In the genomic region with DNA sequence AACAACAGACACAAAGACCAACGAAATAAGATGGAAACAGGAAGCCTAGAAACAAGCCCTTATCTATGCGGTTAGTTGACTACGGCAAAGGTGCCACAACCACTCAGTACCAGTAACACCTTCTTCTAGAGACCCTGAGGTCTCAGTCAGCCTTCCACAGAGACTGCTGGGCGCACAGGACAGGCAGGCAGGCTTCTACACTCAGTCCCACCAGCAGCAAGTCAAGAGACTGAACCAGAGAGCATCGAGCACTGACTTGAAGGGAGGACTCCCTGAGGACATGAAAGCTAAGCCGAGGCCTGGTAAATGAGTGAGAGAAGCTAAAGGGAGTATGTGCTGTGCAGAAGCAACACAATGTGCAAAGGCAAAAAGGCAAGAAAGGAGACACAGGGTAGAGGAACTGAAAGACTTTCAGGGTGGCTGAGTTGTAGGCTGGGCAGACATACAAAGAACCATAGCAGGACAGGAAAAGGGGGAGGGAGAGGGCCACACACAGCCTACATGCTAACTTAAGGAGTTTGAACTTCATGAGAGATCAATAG, we compare ENCODE assay signal across 12 mouse cellular contexts. TPM values are rescaled to one million over a fixed set of nuclear protein-coding genes. Genes with fewer than 3 reads are reported as not detected.
DNase-seq lines count a peak whose midpoint lies in the region; ATAC-seq and TF ChIP-seq lines count a peak whose summit lies in the region.
"Had no signal": no experiment of that assay in that cellular context is flagged by ENCODE, and none has a peak within 500 bp of the region (broad histone marks: within the 10 kb centered on the region; RNA-seq: fewer than 3 reads in every experiment).

No protein-coding gene starts in this region.

- H3K4me1 ChIP-seq in G1E (ENCODE audit: insufficient read depth, low read depth, low read length): peaks cover 79% of the 10 kb centered on the region

- no peaks in the 10 kb centered on the region for H3K27me3 ChIP-seq in G1E (ENCODE audit: insufficient read depth, low read length)
- H3K27me3 ChIP-seq: Patski had no signal

- H3K4me3 ChIP-seq in G1E (ENCODE audit: low read depth, low read length): peak overlapping the region; percentile 39; the same call in 1 of the 2 replicates

- no peak for TF ChIP-seq CTCF in G1E (IDR thresholded peaks at IDR 0.05; ENCODE audit: low read depth, low read length)

- peaks cover 79% of the 10 kb centered on the region for H3K36me3 ChIP-seq in G1E (replicated peaks)

- peak; percentile 28 for DNase-seq in lung, postnatal 36 days
- DNase-seq in lung, postnatal 4 days: no peak
- no peak for DNase-seq in G1E (ENCODE audit: low spot score)
- no peak for DNase-seq in kidney, adult 8-10 months
- no peak for DNase-seq in kidney, postnatal 25 days
- DNase-seq: adrenal gland, postnatal 14 days; lung, postnatal 10 days; retina, postnatal 1 day had no signal

- H3K9me3 ChIP-seq in G1E (replicated peaks): no peaks in the 10 kb centered on the region

- no peak for ATAC-seq in G1E (ENCODE audit: extremely low read depth, insufficient number of reproducible peaks, low FRiP score, poor library complexity, severe bottlenecking)
- peak; percentile 5; the same call in 1 of the 2 replicates for ATAC-seq in erythroblast, adult 5-6 weeks (replicated peaks; ENCODE audit: low FRiP score, poor library complexity, severe bottlenecking)
- peak; percentile 45; the same call in 1 of the 2 replicates for ATAC-seq in monocyte, adult 5-6 weeks (replicated peaks; ENCODE audit: insufficient number of reproducible peaks, low FRiP score, low TSS enrichment, poor library complexity, severe bottlenecking)
- ATAC-seq: Patski had no signal

RNA-seq across cellular contexts. Expression of a gene that starts 16.8 kb away (rescaled TPM):
- total RNA-seq in G1E (2014; fragmentation: Nextera tagmentation) (35.6 and 114 TPM in 2 replicates), G1E (2017) (12.5 and 14.3 TPM in 2 replicates)
- 22.1 and 29.3 TPM in 2 replicates for polyA plus RNA-seq in G1E (2012)
- total RNA-seq in erythroblast, adult 5-6 weeks (2015; ENCODE audit: low replicate concordance): 514 and 565 TPM in 2 replicates
- total RNA-seq in erythroblast, adult 5-6 weeks (2017; ENCODE audit: low replicate concordance): 620 and 633 TPM in 2 replicates
- 11.8 to 19.7 TPM (median 13.0 TPM) in 3 replicates for total RNA-seq in monocyte, adult 5-6 weeks (2017)

RNA-seq across cellular contexts. Expression of a gene that starts 17.2 kb away (rescaled TPM):
- total RNA-seq in G1E (2014; fragmentation: Nextera tagmentation): not detected in 2 replicates
- 0.06 and 0.16 TPM in 2 replicates for total RNA-seq in G1E (2017)
- not detected in 2 replicates for polyA plus RNA-seq in G1E (2012)
- total RNA-seq in erythroblast, adult 5-6 weeks (2015; ENCODE audit: low replicate concordance): 1.0 and 1.2 TPM in 2 replicates
- 2.5 and 3.2 TPM in 2 replicates for total RNA-seq in erythroblast, adult 5-6 weeks (2017; ENCODE audit: low replicate concordance)
- 0.19 TPM in 1 of 3 replicates, not detected in the others for total RNA-seq in monocyte, adult 5-6 weeks (2017)
- total RNA-seq: adrenal gland, postnatal 14 days; hematopoietic stem cell, adult 5-6 weeks had no signal

RNA-seq across cellular contexts. Expression of a gene that starts 42.8 kb away (rescaled TPM):
- total RNA-seq in G1E (2014; fragmentation: Nextera tagmentation) (25.2 and 31.4 TPM in 2 replicates), G1E (2017) (14.4 and 14.6 TPM in 2 replicates)
- polyA plus RNA-seq in G1E (2012): 12.7 and 12.9 TPM in 2 replicates
- total RNA-seq in erythroblast, adult 5-6 weeks (2015; ENCODE audit: low replicate concordance): 13.1 and 15.9 TPM in 2 replicates
- total RNA-seq in erythroblast, adult 5-6 weeks (2017; ENCODE audit: low replicate concordance): 9.6 and 11.3 TPM in 2 replicates
- total RNA-seq in monocyte, adult 5-6 weeks (2017): 3.6 to 7.3 TPM (median 5.4 TPM) in 3 replicates

RNA-seq across cellular contexts. Expression of a gene that starts 44.6 kb away (rescaled TPM):
- total RNA-seq in G1E (2014; fragmentation: Nextera tagmentation) (18.1 and 22.5 TPM in 2 replicates), G1E (2017) (35.8 and 42.5 TPM in 2 replicates)
- polyA plus RNA-seq in G1E (2012): 31.7 and 34.2 TPM in 2 replicates
- 6.3 and 16.3 TPM in 2 replicates for total RNA-seq in erythroblast, adult 5-6 weeks (2015; ENCODE audit: low replicate concordance)
- total RNA-seq in erythroblast, adult 5-6 weeks (2017; ENCODE audit: low replicate concordance): 7.1 and 8.3 TPM in 2 replicates
- 12.3 to 21.2 TPM (median 20.9 TPM) in 3 replicates for total RNA-seq in monocyte, adult 5-6 weeks (2017)

RNA-seq across cellular contexts. Expression of a gene that starts 50.1 kb away (rescaled TPM):
- total RNA-seq in G1E (2014; fragmentation: Nextera tagmentation) (378 and 465 TPM in 2 replicates), G1E (2017) (87.1 and 116 TPM in 2 replicates)
- polyA plus RNA-seq in G1E (2012): 284 and 322 TPM in 2 replicates
- total RNA-seq in erythroblast, adult 5-6 weeks (2015; ENCODE audit: low replicate concordance): 48.1 and 55.3 TPM in 2 replicates
- total RNA-seq in erythroblast, adult 5-6 weeks (2017; ENCODE audit: low replicate concordance): 5.7 and 8.9 TPM in 2 replicates
- total RNA-seq in monocyte, adult 5-6 weeks (2017): 20.2 to 38.8 TPM (median 28.6 TPM) in 3 replicates

Comparison
In these comparisons a context has a peak if more than half of its experiments do, and no peak if none do; other contexts are left out.
1. RNA of a gene that starts 16.8 kb away (total RNA-seq): 514 to 633 TPM in erythroblast, adult 5-6 weeks; 12.5 to 114 TPM in G1E and 11.8 to 19.7 TPM in monocyte, adult 5-6 weeks; every median in the first group is over 4 times any median in the second.